Comparison of ENCODE assay signal across 8 mouse cellular contexts in genomic region chr11:121706521-121707005, GRCm38 (mm10). TPM values are rescaled to one million over a fixed set of nuclear protein-coding genes. Genes with fewer than 3 reads are reported as not detected.
DNase-seq lines count a peak whose midpoint lies in the region; ATAC-seq and TF ChIP-seq lines count a peak whose summit lies in the region.

No protein-coding gene starts in this region.

- H3K4me2 ChIP-seq in limb, embryonic 14.5 days (replicated peaks; ENCODE audit: low read depth, low read length, severe bottlenecking): no peak overlapping the region
- H3K4me2 ChIP-seq in neural tube, embryonic 15.5 days: no peak overlapping the region
- H3K4me2 ChIP-seq in midbrain, embryonic 13.5 days (replicated peaks): no peak overlapping the region

- peak; percentile 20 for ATAC-seq in limb, embryonic 14.5 days (ENCODE audit: low FRiP score, low read depth)
- no peak for ATAC-seq in neural tube, embryonic 15.5 days (ENCODE audit: low FRiP score)
- no peak for ATAC-seq in midbrain, embryonic 13.5 days
- no peak for ATAC-seq in erythroid progenitor cell, adult 5-6 weeks (replicated peaks; ENCODE audit: low FRiP score, poor library complexity, severe bottlenecking)

- no peaks in the 10 kb centered on the region for H3K27me3 ChIP-seq in limb, embryonic 14.5 days (ENCODE audit: control insufficient read depth, insufficient read depth, low read length)
- H3K27me3 ChIP-seq in thymus, adult 2 months (ENCODE audit: control insufficient read depth, insufficient read depth, low read length): peaks cover 15% of the 10 kb centered on the region; the same call in 1 of the 2 replicates
- peaks cover 33% of the 10 kb centered on the region for H3K27me3 ChIP-seq in neural tube, embryonic 15.5 days (replicated peaks)
- H3K27me3 ChIP-seq in midbrain, embryonic 13.5 days: peaks cover 34% of the 10 kb centered on the region

- 36% methylated on average over 7 of the region's 7 CpGs for WGBS in lung, adult 2 months
- 3% methylated on average over 7 of the region's 7 CpGs for WGBS in limb, embryonic 14.5 days
- 2% methylated on average over 7 of the region's 7 CpGs for WGBS in thymus, adult 2 months
- WGBS in neural tube, embryonic 15.5 days: 53% methylated on average over 7 of the region's 7 CpGs
- 49% methylated on average over 7 of the region's 7 CpGs for WGBS in midbrain, embryonic 13.5 days

- H3K9ac ChIP-seq in limb, embryonic 14.5 days (ENCODE audit: low read depth, low read length, severe bottlenecking): no peak overlapping the region
- H3K9ac ChIP-seq in neural tube, embryonic 15.5 days (replicated peaks): no peak overlapping the region
- no peak overlapping the region for H3K9ac ChIP-seq in midbrain, embryonic 13.5 days (replicated peaks)

- TF ChIP-seq CTCF in lung, adult 2 months (IDR thresholded peaks at IDR 0.05; ENCODE audit: insufficient read depth, low read length): no peak
- TF ChIP-seq CTCF in thymus, adult 2 months (IDR thresholded peaks at IDR 0.05; ENCODE audit: borderline replicate concordance, control insufficient read depth, extremely low read depth, insufficient read depth, low read length, poor library complexity): no peak

- no peak overlapping the region for H3K4me3 ChIP-seq in lung, adult 2 months (replicated peaks; ENCODE audit: extremely low read depth, low read depth, low read length)
- no peak overlapping the region for H3K4me3 ChIP-seq in limb, embryonic 14.5 days (replicated peaks; ENCODE audit: low read length)
- no peak overlapping the region for H3K4me3 ChIP-seq in thymus, adult 2 months (ENCODE audit: control insufficient read depth, insufficient read depth, low read length)
- no peak overlapping the region for H3K4me3 ChIP-seq in neural tube, embryonic 15.5 days (replicated peaks)
- H3K4me3 ChIP-seq in midbrain, embryonic 13.5 days (replicated peaks): no peak overlapping the region

- H3K27ac ChIP-seq in limb, embryonic 14.5 days (replicated peaks; ENCODE audit: low read depth, low read length): peak overlapping the region; percentile 53
- H3K27ac ChIP-seq in thymus, adult 2 months (ENCODE audit: control insufficient read depth, insufficient read depth, low read length): no peak overlapping the region
- H3K27ac ChIP-seq in neural tube, embryonic 15.5 days (replicated peaks): no peak overlapping the region
- no peak overlapping the region for H3K27ac ChIP-seq in midbrain, embryonic 13.5 days

- no peaks in the 10 kb centered on the region for H3K9me3 ChIP-seq in limb, embryonic 14.5 days (ENCODE audit: control insufficient read depth, low read length)
- H3K9me3 ChIP-seq in neural tube, embryonic 15.5 days (replicated peaks): no peaks in the 10 kb centered on the region
- H3K9me3 ChIP-seq in midbrain, embryonic 13.5 days: no peaks in the 10 kb centered on the region

- TF ChIP-seq POLR2A in lung, adult 2 months (IDR thresholded peaks at IDR 0.05; ENCODE audit: borderline replicate concordance, extremely low read depth, low read depth, low read length): no peak
- TF ChIP-seq POLR2A in limb, embryonic 14.5 days (IDR thresholded peaks at IDR 0.05; ENCODE audit: borderline replicate concordance, extremely low read depth, insufficient read depth, insufficient read length): no peak
- no peak for TF ChIP-seq POLR2A in thymus, adult 2 months (IDR thresholded peaks at IDR 0.05; ENCODE audit: control insufficient read depth, extremely low read depth, insufficient read depth, low read length, poor library complexity)

- DNase-seq in lung, adult 18-20 months: peak; percentile 51 to 52
- DNase-seq in lung, adult 2 months: no peak
- DNase-seq in T-cell, adult 2 months (ENCODE audit: low spot score): peak; percentile 92
- peak; percentile 76 for DNase-seq in limb, embryonic 14.5 days (ENCODE audit: low spot score)
- DNase-seq in thymus, adult 2 months: peak; percentile 88

- no peaks in the 10 kb centered on the region for H3K36me3 ChIP-seq in limb, embryonic 14.5 days (ENCODE audit: control insufficient read depth, insufficient read depth, low read length)
- H3K36me3 ChIP-seq in thymus, adult 2 months (ENCODE audit: control insufficient read depth, insufficient read depth, low read length): no peaks in the 10 kb centered on the region
- no peaks in the 10 kb centered on the region for H3K36me3 ChIP-seq in neural tube, embryonic 15.5 days
- H3K36me3 ChIP-seq in midbrain, embryonic 13.5 days: no peaks in the 10 kb centered on the region

- peaks cover 8% of the 10 kb centered on the region for H3K4me1 ChIP-seq in lung, adult 2 months (ENCODE audit: control insufficient read depth, insufficient read depth, low read length)
- H3K4me1 ChIP-seq in limb, embryonic 14.5 days (ENCODE audit: control insufficient read depth, insufficient read depth, low read length): peaks cover 31% of the 10 kb centered on the region
- H3K4me1 ChIP-seq in thymus, adult 2 months (replicated peaks; ENCODE audit: control insufficient read depth, insufficient read depth, low read length): peaks cover 37% of the 10 kb centered on the region
- peaks cover 28% of the 10 kb centered on the region for H3K4me1 ChIP-seq in neural tube, embryonic 15.5 days
- peaks cover 21% of the 10 kb centered on the region for H3K4me1 ChIP-seq in midbrain, embryonic 13.5 days (replicated peaks)

RNA-seq across cellular contexts. Expression of gene Metrnl, which starts 5.2 kb away (rescaled TPM):
- 35.1 and 36.0 TPM in 2 replicates for polyA plus RNA-seq in lung, adult 2 months (2012; rRNA removed)
- 31.0 and 33.0 TPM in 2 replicates for polyA plus RNA-seq in limb, embryonic 14.5 days (2012; rRNA removed)
- polyA plus RNA-seq in limb, embryonic 14.5 days (2014; fragmentation: Nextera tagmentation; extraction: Ambion mirVana): 46.0 and 47.9 TPM in 2 replicates
- 15.2 and 17.6 TPM in 2 replicates for polyA plus RNA-seq in thymus, adult 2 months (2012; rRNA removed)
- polyA plus RNA-seq in neural tube, embryonic 15.5 days (2015; fragmentation: Nextera tagmentation; extraction: Ambion mirVana): 23.4 and 24.9 TPM in 2 replicates
- polyA plus RNA-seq in midbrain, embryonic 13.5 days (2015; fragmentation: Nextera tagmentation; extraction: Ambion mirVana): 4.9 and 9.8 TPM in 2 replicates
- total RNA-seq in erythroid progenitor cell, adult 5-6 weeks (2015; ENCODE audit: low replicate concordance): 2.2 and 6.7 TPM in 2 replicates
- 1.2 and 4.4 TPM in 2 replicates for total RNA-seq in erythroid progenitor cell, adult 5-6 weeks (2017; ENCODE audit: low replicate concordance)

RNA-seq across cellular contexts. Expression of gene B3gntl1, which starts 33.6 kb away (rescaled TPM):
- 5.5 and 8.0 TPM in 2 replicates for polyA plus RNA-seq in lung, adult 2 months (2012; rRNA removed)
- 14.4 and 16.5 TPM in 2 replicates for polyA plus RNA-seq in limb, embryonic 14.5 days (2012; rRNA removed)
- polyA plus RNA-seq in limb, embryonic 14.5 days (2014; fragmentation: Nextera tagmentation; extraction: Ambion mirVana): 8.6 and 9.9 TPM in 2 replicates
- 6.8 and 8.2 TPM in 2 replicates for polyA plus RNA-seq in thymus, adult 2 months (2012; rRNA removed)
- polyA plus RNA-seq in neural tube, embryonic 15.5 days (2015; fragmentation: Nextera tagmentation; extraction: Ambion mirVana): 6.5 and 7.7 TPM in 2 replicates
- polyA plus RNA-seq in midbrain, embryonic 13.5 days (2015; fragmentation: Nextera tagmentation; extraction: Ambion mirVana): 6.2 and 7.0 TPM in 2 replicates
- total RNA-seq in erythroid progenitor cell, adult 5-6 weeks (2015; ENCODE audit: low replicate concordance): not detected in 2 replicates
- 0.53 and 3.0 TPM in 2 replicates for total RNA-seq in erythroid progenitor cell, adult 5-6 weeks (2017; ENCODE audit: low replicate concordance)
